Mouse (Mus musculus): Measurements from ENCODE around the gene Gnai2. TPM values are rescaled to one million over a fixed set of nuclear protein-coding genes. Genes with fewer than 3 reads are reported as not detected.

Gnai2 gene
- polyA plus RNA-seq, 1 experiment from 2014 or later, result 423 TPM

DNA sequence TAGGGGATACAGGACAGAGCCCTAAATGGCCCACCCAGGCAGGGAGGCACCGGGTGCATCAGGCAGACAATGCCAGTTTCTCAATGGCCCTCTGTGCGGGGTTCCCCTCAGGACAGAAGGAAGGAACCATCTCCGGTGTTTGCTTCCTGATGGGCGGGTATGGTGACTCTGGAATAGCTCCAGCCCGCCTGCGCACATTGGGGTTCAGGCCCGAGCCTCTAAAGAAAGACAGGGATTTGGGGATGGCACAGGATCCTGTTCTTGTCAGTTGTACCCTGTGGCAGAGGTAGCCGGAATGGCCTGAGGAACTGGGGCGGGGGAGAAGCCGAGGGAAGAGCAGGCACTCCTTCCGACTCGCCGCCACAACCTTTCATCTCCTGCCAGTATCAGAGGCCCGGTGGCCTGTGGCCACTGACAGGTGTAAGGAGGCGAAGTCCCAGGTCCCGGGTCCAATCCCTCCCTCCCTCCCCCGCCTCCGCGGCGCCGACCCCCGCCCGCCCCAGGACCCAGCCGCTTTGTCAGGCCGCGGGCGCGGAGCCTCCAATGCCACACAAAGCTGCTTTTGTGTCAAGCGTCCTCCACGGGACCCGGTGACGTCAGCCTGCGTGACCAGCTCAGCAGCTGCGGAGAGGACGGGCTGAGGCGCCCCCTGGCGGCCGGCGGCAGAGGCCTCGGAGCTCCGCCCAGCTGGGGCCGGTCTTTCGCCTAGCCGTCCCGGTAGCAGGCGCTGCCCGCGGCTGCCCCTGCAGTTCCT lies 22.8 kb downstream of the Gnai2 start:
- H3K9me3 ChIP-seq (replicated peaks; ENCODE audit: control insufficient read depth, low read length), result no peaks in the 10 kb centered on the region
- H3K9ac ChIP-seq (ENCODE audit: low read length), result peak overlapping the region; percentile 82
- H3K27ac ChIP-seq (ENCODE audit: low read depth, low read length), result peak overlapping the region; percentile 99
- no peaks in the 10 kb centered on the region for H3K27me3 ChIP-seq (replicated peaks; ENCODE audit: control insufficient read depth, insufficient read depth, low read length)
- H3K4me1 ChIP-seq (ENCODE audit: control insufficient read depth, insufficient read depth, low read length), result peaks cover 17% of the 10 kb centered on the region
- under 1% methylated on average over 44 of the region's 48 CpGs for WGBS
- H3K4me2 ChIP-seq (ENCODE audit: low read length), result peak overlapping the region; percentile 72
- peak; percentile 96 for ATAC-seq
- DNase-seq (ENCODE audit: low spot score), result peak; percentile 98
- peaks cover 36% of the 10 kb centered on the region for H3K36me3 ChIP-seq (ENCODE audit: control insufficient read depth, insufficient read depth, low read length)
- peak overlapping the region; percentile 34 for H3K4me3 ChIP-seq (ENCODE audit: low read depth, low read length)

DNA sequence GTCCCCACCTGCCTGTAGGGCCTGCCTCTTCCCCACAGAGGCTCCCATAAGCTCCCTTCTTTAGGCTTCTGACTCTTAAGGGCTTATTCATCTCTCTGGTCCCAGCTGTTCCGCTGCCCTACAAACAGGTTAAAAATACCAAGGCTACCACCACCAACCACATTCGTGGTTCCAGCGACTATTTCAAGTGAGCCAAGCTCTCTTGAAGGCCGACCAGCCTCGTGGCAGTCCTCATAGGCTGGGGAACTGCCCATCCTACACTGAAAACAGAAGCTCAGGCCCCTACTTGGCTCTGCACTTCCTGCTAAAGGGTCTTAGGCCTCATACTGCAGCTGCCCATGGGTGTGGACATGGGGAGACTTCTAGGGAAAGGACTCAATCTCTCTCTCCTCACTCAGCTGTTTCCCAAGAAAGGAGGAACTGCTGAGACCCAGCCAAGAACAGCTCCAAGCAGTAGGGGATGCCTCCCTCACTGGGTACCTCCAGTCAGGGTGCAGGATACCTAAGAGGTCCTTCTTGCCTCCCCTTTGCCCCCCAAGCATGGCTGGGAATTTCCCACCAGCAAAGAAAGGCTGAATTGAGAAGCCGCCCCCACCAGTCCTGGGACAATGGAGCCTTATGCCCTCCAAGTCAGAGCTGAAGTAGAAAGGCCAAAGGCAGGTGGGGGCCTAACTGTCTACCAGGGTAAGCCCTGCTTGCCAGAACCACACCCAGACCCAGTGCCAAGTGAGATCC lies 23.5 kb downstream of the Gnai2 start:
- peak overlapping the region; percentile 34; the same call in 1 of the 2 replicates for H3K4me3 ChIP-seq (ENCODE audit: low read depth, low read length)
- DNase-seq (ENCODE audit: low spot score), result no peak
- WGBS, result 59% methylated on average over 6 of the region's 6 CpGs
- no peaks in the 10 kb centered on the region for H3K27me3 ChIP-seq (replicated peaks; ENCODE audit: control insufficient read depth, insufficient read depth, low read length)
- ATAC-seq, result no peak
- peak overlapping the region; percentile 99 for H3K27ac ChIP-seq (ENCODE audit: low read depth, low read length)
- peak overlapping the region; percentile 72 for H3K4me2 ChIP-seq (ENCODE audit: low read length)
- H3K9ac ChIP-seq (ENCODE audit: low read length), result peak overlapping the region; percentile 82
- H3K4me1 ChIP-seq (ENCODE audit: control insufficient read depth, insufficient read depth, low read length), result peaks cover 17% of the 10 kb centered on the region
- no peaks in the 10 kb centered on the region for H3K9me3 ChIP-seq (replicated peaks; ENCODE audit: control insufficient read depth, low read length)
- peaks cover 31% of the 10 kb centered on the region for H3K36me3 ChIP-seq (ENCODE audit: control insufficient read depth, insufficient read depth, low read length)

DNA sequence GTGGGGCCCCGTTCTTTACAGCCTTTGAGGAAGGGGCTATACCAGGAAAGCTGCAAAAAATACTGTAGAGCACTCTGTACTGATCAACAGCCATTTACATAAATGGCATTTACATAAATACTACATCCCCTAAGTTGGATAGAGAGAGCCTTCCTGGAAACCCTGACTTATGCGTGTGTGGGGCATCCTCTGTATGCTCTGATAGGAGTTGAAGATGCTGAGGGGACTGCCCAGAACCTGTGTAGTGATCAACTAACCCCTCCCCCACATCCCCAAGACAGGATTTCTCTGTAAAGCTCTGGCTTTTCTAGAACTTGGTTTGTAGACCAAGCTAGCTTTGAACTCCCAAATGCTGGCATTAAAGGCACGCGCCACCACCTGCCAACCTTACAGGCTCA lies 25.7 kb downstream of the Gnai2 start:
- 63% methylated on average over 4 of the region's 4 CpGs for WGBS
- no peak overlapping the region for H3K4me2 ChIP-seq (ENCODE audit: low read length)
- H3K4me3 ChIP-seq (ENCODE audit: low read depth, low read length), result no peak overlapping the region
- peaks cover 20% of the 10 kb centered on the region for H3K4me1 ChIP-seq (ENCODE audit: control insufficient read depth, insufficient read depth, low read length)
- H3K36me3 ChIP-seq (ENCODE audit: control insufficient read depth, insufficient read depth, low read length), result peaks cover 9% of the 10 kb centered on the region
- DNase-seq (ENCODE audit: low spot score), result no peak
- no peak for ATAC-seq
- no peaks in the 10 kb centered on the region for H3K27me3 ChIP-seq (replicated peaks; ENCODE audit: control insufficient read depth, insufficient read depth, low read length)
- no peak overlapping the region for H3K27ac ChIP-seq (ENCODE audit: low read depth, low read length)
- H3K9me3 ChIP-seq (replicated peaks; ENCODE audit: control insufficient read depth, low read length), result no peaks in the 10 kb centered on the region
- H3K9ac ChIP-seq (ENCODE audit: low read length), result no peak overlapping the region

- H3K36me3 ChIP-seq (ENCODE audit: control insufficient read depth, insufficient read depth, low read length), result peaks cover 3% of the 10 kb centered on the region; the same call in 1 of the 2 replicates
- DNase-seq (ENCODE audit: low spot score), result no peak
- ATAC-seq, result no peak
- H3K9me3 ChIP-seq (replicated peaks; ENCODE audit: control insufficient read depth, low read length), result no peaks in the 10 kb centered on the region
- no peak within 1 kb of the TSS for H3K4me3 ChIP-seq (ENCODE audit: low read depth, low read length)
- H3K4me2 ChIP-seq (ENCODE audit: low read length), result no peak within 1 kb of the TSS
- H3K9ac ChIP-seq (ENCODE audit: low read length), result no peak within 1 kb of the TSS
- WGBS, result 39% methylated on average over 12 of the region's 12 CpGs
- peaks cover 20% of the 10 kb centered on the region for H3K4me1 ChIP-seq (ENCODE audit: control insufficient read depth, insufficient read depth, low read length)
- no peak within 1 kb of the TSS for H3K27ac ChIP-seq (ENCODE audit: low read depth, low read length)
- no peaks in the 10 kb centered on the region for H3K27me3 ChIP-seq (replicated peaks; ENCODE audit: control insufficient read depth, insufficient read depth, low read length)
These were observed 26.3 kb downstream of the Gnai2 start, which contains the start of gene Sema3b for GRCm38 (mm10) chr9:107608741-107609432. Gene Sema3b, minus strand, starts transcription at chr9:107609229.

DNA sequence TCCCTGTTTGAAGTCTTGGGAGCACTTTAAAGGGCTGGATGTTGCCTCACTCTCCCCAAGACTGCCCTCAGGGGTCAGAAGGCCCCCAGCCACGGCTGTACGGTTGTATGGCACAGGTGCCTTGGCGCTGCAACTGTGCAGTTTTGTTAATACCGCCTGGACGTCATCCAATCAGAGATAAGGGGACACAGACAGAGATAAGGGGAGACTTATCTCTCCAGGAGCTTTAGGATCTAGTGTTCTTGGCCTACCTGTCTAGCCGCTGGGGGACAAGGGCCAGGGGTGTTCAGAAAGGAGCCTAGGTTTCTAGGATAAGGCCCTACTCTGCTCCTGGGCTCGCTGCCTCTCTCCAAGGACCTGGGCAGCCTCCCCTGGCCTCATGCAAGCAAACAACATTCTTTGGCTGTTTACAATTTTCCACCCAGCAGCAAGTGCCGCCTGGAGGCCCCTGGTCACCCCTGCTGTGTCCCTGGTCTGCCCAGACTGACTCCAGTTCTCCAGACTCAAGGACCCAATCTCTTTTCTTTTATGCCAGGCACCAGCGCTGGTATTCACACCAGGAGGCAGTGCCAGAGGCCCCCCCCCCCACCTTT lies 27.4 kb downstream of the Gnai2 start:
- Histone ChIP-seq H3K36me3 (ENCODE audit: control insufficient read depth, insufficient read depth, low read length) (no peaks in the 10 kb centered on the region), H3K27me3 (replicated peaks; ENCODE audit: control insufficient read depth, insufficient read depth, low read length) (no peaks in the 10 kb centered on the region), H3K4me3 (ENCODE audit: low read depth, low read length) (no peak overlapping the region), H3K4me1 (ENCODE audit: control insufficient read depth, insufficient read depth, low read length) (peaks cover 17% of the 10 kb centered on the region), H3K4me2 (ENCODE audit: low read length) (no peak overlapping the region), H3K9ac (ENCODE audit: low read length) (no peak overlapping the region), H3K9me3 (replicated peaks; ENCODE audit: control insufficient read depth, low read length) (no peaks in the 10 kb centered on the region), H3K27ac (ENCODE audit: low read depth, low read length) (no peak overlapping the region)
- no peak for ATAC-seq
- 56% methylated on average over 9 of the region's 9 CpGs for WGBS
- DNase-seq (ENCODE audit: low spot score), result no peak

- ATAC-seq (no peak), DNase-seq (ENCODE audit: low spot score) (no peak)
- Histone ChIP-seq H3K27me3 (replicated peaks; ENCODE audit: control insufficient read depth, insufficient read depth, low read length) (no peaks in the 10 kb centered on the region), H3K4me2 (ENCODE audit: low read length) (no peak overlapping the region), H3K4me1 (ENCODE audit: control insufficient read depth, insufficient read depth, low read length) (peaks cover 13% of the 10 kb centered on the region), H3K36me3 (ENCODE audit: control insufficient read depth, insufficient read depth, low read length) (no peaks in the 10 kb centered on the region), H3K9me3 (replicated peaks; ENCODE audit: control insufficient read depth, low read length) (no peaks in the 10 kb centered on the region), H3K27ac (ENCODE audit: low read depth, low read length) (no peak overlapping the region), H3K4me3 (ENCODE audit: low read depth, low read length) (no peak overlapping the region), H3K9ac (ENCODE audit: low read length) (no peak overlapping the region)
- 61% methylated on average over 2 of the region's 2 CpGs for WGBS
These were observed 28.1 kb downstream of the Gnai2 start for GRCm38 (mm10) chr9:107607036-107607435.

- Histone ChIP-seq H3K4me3 (ENCODE audit: low read depth, low read length) (no peak overlapping the region), H3K4me1 (ENCODE audit: control insufficient read depth, insufficient read depth, low read length) (peaks cover 9% of the 10 kb centered on the region), H3K36me3 (ENCODE audit: control insufficient read depth, insufficient read depth, low read length) (no peaks in the 10 kb centered on the region), H3K4me2 (ENCODE audit: low read length) (no peak overlapping the region), H3K27ac (ENCODE audit: low read depth, low read length) (no peak overlapping the region), H3K27me3 (replicated peaks; ENCODE audit: control insufficient read depth, insufficient read depth, low read length) (no peaks in the 10 kb centered on the region), H3K9ac (ENCODE audit: low read length) (no peak overlapping the region), H3K9me3 (replicated peaks; ENCODE audit: control insufficient read depth, low read length) (no peaks in the 10 kb centered on the region)
- ATAC-seq (no peak), DNase-seq (ENCODE audit: low spot score) (no peak)
- WGBS, result 29% methylated on average over 9 of the region's 9 CpGs
These were observed 28.6 kb downstream of the Gnai2 start for GRCm38 (mm10) chr9:107606591-107606990.

DNA sequence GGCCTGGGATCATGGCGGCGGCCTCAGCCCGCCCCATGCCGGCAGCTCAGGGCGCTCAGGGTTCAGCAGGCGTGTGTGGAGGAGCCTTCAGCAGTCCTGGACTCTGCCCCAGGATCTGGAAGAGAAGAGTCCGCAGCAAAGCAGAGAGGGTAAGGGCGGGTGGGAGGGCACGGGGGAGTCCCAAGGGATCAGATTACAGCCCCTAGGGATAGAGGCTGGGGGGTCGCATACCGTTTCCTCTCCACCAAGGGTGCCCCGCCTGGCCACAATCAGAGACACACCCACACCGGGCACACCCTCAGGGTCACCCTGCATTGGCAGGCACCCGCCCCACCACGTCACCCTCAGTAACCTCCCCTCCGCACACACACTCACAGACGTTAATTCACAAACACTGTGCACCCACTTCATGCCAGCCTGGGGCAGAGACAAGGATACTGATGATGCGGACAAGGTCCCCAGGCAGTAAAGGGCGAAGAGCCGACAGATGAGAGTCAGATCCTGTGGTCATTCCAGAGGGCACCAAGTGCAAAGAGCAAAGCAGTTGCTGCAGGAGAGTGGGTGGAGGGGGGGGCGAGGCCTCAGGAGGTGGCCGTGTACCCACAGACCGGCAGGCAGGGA lies 30.0 kb downstream of the Gnai2 start:
- Histone ChIP-seq H3K36me3 (ENCODE audit: control insufficient read depth, insufficient read depth, low read length) (no peaks in the 10 kb centered on the region), H3K4me3 (ENCODE audit: low read depth, low read length) (no peak overlapping the region), H3K4me1 (ENCODE audit: control insufficient read depth, insufficient read depth, low read length) (peaks cover 5% of the 10 kb centered on the region; the same call in 1 of the 2 replicates), H3K4me2 (ENCODE audit: low read length) (no peak overlapping the region), H3K27me3 (replicated peaks; ENCODE audit: control insufficient read depth, insufficient read depth, low read length) (no peaks in the 10 kb centered on the region), H3K27ac (ENCODE audit: low read depth, low read length) (no peak overlapping the region), H3K9ac (ENCODE audit: low read length) (0 out of 2 replicates have a peak overlapping the region, but pooled peaks have one; percentile 29), H3K9me3 (replicated peaks; ENCODE audit: control insufficient read depth, low read length) (no peaks in the 10 kb centered on the region)
- ATAC-seq (no peak), DNase-seq (ENCODE audit: low spot score) (no peak)
- 47% methylated on average over 23 of the region's 23 CpGs for WGBS
